Mouse (Mus musculus): ENCODE measurements around the gene Parva. TPM values are rescaled to one million over a fixed set of nuclear protein-coding genes. Genes with fewer than 3 reads are reported as not detected.
A peak's percentile ranks its signal among the peaks of the same experiment; 100 is the strongest.

Gene Parva
- 7.4 and 13.9 TPM in 2 replicates for total RNA-seq (2012; rRNA removed)

GRCm38 (mm10) chr7:112427357-112428157, at the start of gene Parva:
TSS of gene Parva (plus strand) at chr7:112427505.
- Histone ChIP-seq H3K36me3 (ENCODE audit: control insufficient read depth, insufficient read depth, low read length, poor library complexity, severe bottlenecking) (no peaks in the 10 kb centered on the region), H3K4me1 (ENCODE audit: control insufficient read depth in 2 of 2, insufficient read depth in 2 of 2, low read length in 2 of 2, poor library complexity in 1 of 2) (peaks cover 3% of the 10 kb centered on the region in 2 experiments; a peak in 1 of 4 replicates), H3K4me3 (ENCODE audit: insufficient read depth in 1 of 2, low read depth in 1 of 2, low read length in 2 of 2, poor library complexity in 1 of 2, severe bottlenecking in 1 of 2) (peak within 1 kb of the TSS; percentile 79 to 92), H3K27ac (ENCODE audit: insufficient read depth, low read depth, low read length, poor library complexity, severe bottlenecking) (no peak within 1 kb of the TSS), H3K9me3 (ENCODE audit: control insufficient read depth, insufficient read depth, low read depth, low read length) (no peaks in the 10 kb centered on the region), H3K9ac (ENCODE audit: insufficient read depth, low read depth, low read length, poor library complexity, severe bottlenecking) (peak within 1 kb of the TSS; percentile 78)
- TF ChIP-seq ZC3H11A (IDR thresholded peaks at IDR 0.05; ENCODE audit: borderline replicate concordance, low read depth, low read length): no peak
- no peak for TF ChIP-seq ZNF384 (IDR thresholded peaks at IDR 0.05; ENCODE audit: low read depth, low read length)
- TF ChIP-seq CHD2 (IDR thresholded peaks at IDR 0.05; ENCODE audit: low read depth, low read length): no peak
- no peak for TF ChIP-seq MAFK (IDR thresholded peaks at IDR 0.05; ENCODE audit: insufficient read depth, low read depth, low read length)
- TF ChIP-seq HCFC1 (IDR thresholded peaks at IDR 0.05; ENCODE audit: borderline replicate concordance, insufficient read depth, low read length): no peak
- DNase-seq (ENCODE audit: low read depth, low spot score): no peak
- in situ Hi-C loops (cut with MboI; ENCODE audit: low sequenced_read_pairs in 2 of 2, unreplicated experiment in 2 of 2): no loop called here

GRCm38 (mm10) chr7:112378056-112378455, 49.2 kb upstream of the Parva start:
- Histone ChIP-seq H3K9ac (ENCODE audit: insufficient read depth, low read depth, low read length, poor library complexity, severe bottlenecking) (no peak overlapping the region), H3K9me3 (ENCODE audit: control insufficient read depth, insufficient read depth, low read depth, low read length) (no peaks in the 10 kb centered on the region), H3K27ac (ENCODE audit: insufficient read depth, low read depth, low read length, poor library complexity, severe bottlenecking) (no peak overlapping the region), H3K36me3 (ENCODE audit: control insufficient read depth, insufficient read depth, low read length, poor library complexity, severe bottlenecking) (no peaks in the 10 kb centered on the region), H3K4me1 (ENCODE audit: control insufficient read depth in 2 of 2, insufficient read depth in 2 of 2, low read length in 2 of 2, poor library complexity in 1 of 2) (no peaks in the 10 kb centered on the region), H3K4me3 (ENCODE audit: insufficient read depth in 1 of 2, low read depth in 1 of 2, low read length in 2 of 2, poor library complexity in 1 of 2, severe bottlenecking in 1 of 2) (no peak overlapping the region)
- in situ Hi-C loops (cut with MboI; ENCODE audit: low sequenced_read_pairs in 2 of 2, unreplicated experiment in 2 of 2): loop anchor here in 1 of 2 experiments (10.0 kb wide), 1 partner anchor 193 kb away; no protein-coding TSS in a partner anchor
- DNase-seq (ENCODE audit: low read depth, low spot score): no peak
- TF ChIP-seq ZC3H11A (IDR thresholded peaks at IDR 0.05; ENCODE audit: borderline replicate concordance, low read depth, low read length) (no peak), ZNF384 (IDR thresholded peaks at IDR 0.05; ENCODE audit: low read depth, low read length) (no peak), CHD2 (IDR thresholded peaks at IDR 0.05; ENCODE audit: low read depth, low read length) (no peak), MAFK (IDR thresholded peaks at IDR 0.05; ENCODE audit: insufficient read depth, low read depth, low read length) (no peak), HCFC1 (IDR thresholded peaks at IDR 0.05; ENCODE audit: borderline replicate concordance, insufficient read depth, low read length) (no peak)

- Histone ChIP-seq H3K9me3 (ENCODE audit: control insufficient read depth, insufficient read depth, low read depth, low read length) (no peaks in the 10 kb centered on the region), H3K4me3 (ENCODE audit: insufficient read depth in 1 of 2, low read depth in 1 of 2, low read length in 2 of 2, poor library complexity in 1 of 2, severe bottlenecking in 1 of 2) (no peak overlapping the region), H3K4me1 (ENCODE audit: control insufficient read depth in 2 of 2, insufficient read depth in 2 of 2, low read length in 2 of 2, poor library complexity in 1 of 2) (no peaks in the 10 kb centered on the region), H3K36me3 (ENCODE audit: control insufficient read depth, insufficient read depth, low read length, poor library complexity, severe bottlenecking) (no peaks in the 10 kb centered on the region), H3K27ac (ENCODE audit: insufficient read depth, low read depth, low read length, poor library complexity, severe bottlenecking) (no peak overlapping the region), H3K9ac (ENCODE audit: insufficient read depth, low read depth, low read length, poor library complexity, severe bottlenecking) (no peak overlapping the region)
- no peak for DNase-seq (ENCODE audit: low read depth, low spot score)
- in situ Hi-C loops (cut with MboI; ENCODE audit: low sequenced_read_pairs in 2 of 2, unreplicated experiment in 2 of 2): loop anchor here in 1 of 2 experiments (10.0 kb wide), 1 partner anchor 194 kb away; no protein-coding TSS in a partner anchor
- TF ChIP-seq CHD2 (IDR thresholded peaks at IDR 0.05; ENCODE audit: low read depth, low read length): no peak
- TF ChIP-seq MAFK (IDR thresholded peaks at IDR 0.05; ENCODE audit: insufficient read depth, low read depth, low read length): no peak
- TF ChIP-seq ZC3H11A (IDR thresholded peaks at IDR 0.05; ENCODE audit: borderline replicate concordance, low read depth, low read length): no peak
- TF ChIP-seq ZNF384 (IDR thresholded peaks at IDR 0.05; ENCODE audit: low read depth, low read length): no peak
- TF ChIP-seq HCFC1 (IDR thresholded peaks at IDR 0.05; ENCODE audit: borderline replicate concordance, insufficient read depth, low read length): no peak
These were observed 48.8 kb upstream of the Parva start for GRCm38 (mm10) chr7:112378476-112378875.

GRCm38 (mm10) chr7:112386521-112386920, 40.8 kb upstream of the Parva start:
- TF ChIP-seq CHD2 (IDR thresholded peaks at IDR 0.05; ENCODE audit: low read depth, low read length) (no peak), ZNF384 (IDR thresholded peaks at IDR 0.05; ENCODE audit: low read depth, low read length) (no peak), MAFK (IDR thresholded peaks at IDR 0.05; ENCODE audit: insufficient read depth, low read depth, low read length) (no peak)
- Histone ChIP-seq H3K4me3 (ENCODE audit: insufficient read depth in 1 of 2, low read depth in 1 of 2, low read length in 2 of 2, poor library complexity in 1 of 2, severe bottlenecking in 1 of 2) (no peak overlapping the region), H3K4me1 (ENCODE audit: control insufficient read depth in 2 of 2, insufficient read depth in 2 of 2, low read length in 2 of 2, poor library complexity in 1 of 2) (no peaks in the 10 kb centered on the region), H3K27ac (ENCODE audit: insufficient read depth, low read depth, low read length, poor library complexity, severe bottlenecking) (no peak overlapping the region), H3K9ac (ENCODE audit: insufficient read depth, low read depth, low read length, poor library complexity, severe bottlenecking) (no peak overlapping the region), H3K36me3 (ENCODE audit: control insufficient read depth, insufficient read depth, low read length, poor library complexity, severe bottlenecking) (no peaks in the 10 kb centered on the region), H3K9me3 (ENCODE audit: control insufficient read depth, insufficient read depth, low read depth, low read length) (no peaks in the 10 kb centered on the region)
- DNase-seq (ENCODE audit: low read depth, low spot score): no peak
- in situ Hi-C loops (cut with MboI; ENCODE audit: low sequenced_read_pairs in 2 of 2, unreplicated experiment in 2 of 2): no loop called here

Data from ES-E14 (cell line).